Mouse (Mus musculus) right cerebral cortex, postnatal 25 days (tissue): ENCODE results near the gene Fxr2.

Source experiments
- DNase-seq: peaks from one replicate; pipeline ENCODE4 v3.0.0; 2022

The Fxr2 gene

DNA sequence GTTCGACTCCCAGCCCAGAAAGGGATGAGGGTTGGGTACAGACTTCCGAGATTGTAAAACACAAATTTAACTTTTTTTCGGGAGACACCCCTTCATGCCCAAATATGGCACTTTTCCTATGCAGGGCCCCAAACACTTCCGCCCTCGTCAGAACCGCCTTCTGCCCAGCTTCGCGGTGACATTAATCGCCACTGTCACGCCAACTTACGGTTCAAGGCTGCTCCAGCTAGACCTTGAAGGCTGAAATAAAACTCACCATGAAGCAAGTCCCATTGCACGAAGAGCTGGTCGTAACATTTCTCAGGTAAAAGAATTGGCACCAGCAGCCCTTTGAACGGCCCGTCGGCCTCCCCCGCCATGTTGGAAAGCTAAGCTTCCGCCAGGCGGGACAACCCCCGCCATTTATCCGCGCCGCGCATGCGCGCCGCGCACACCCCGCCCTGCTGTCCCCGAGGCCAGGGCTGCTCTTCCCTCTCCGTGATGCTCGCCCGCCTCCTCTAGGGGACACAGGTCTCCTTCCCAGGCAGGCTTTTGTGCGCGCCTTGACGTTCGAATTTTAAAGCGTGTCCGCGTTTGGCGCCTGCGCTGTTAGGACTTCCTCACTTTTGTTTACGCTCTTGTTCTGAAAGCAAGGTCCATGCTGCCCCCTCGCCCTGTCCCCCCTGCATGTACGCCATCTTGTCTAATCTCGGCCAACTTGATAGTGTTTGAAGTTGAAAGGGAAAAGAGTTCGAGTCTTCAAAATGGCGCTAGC, 29.6 kb downstream of the Fxr2 start, which contains the start of gene Mpdu1:
TSS of gene Mpdu1 (minus strand) at position 430 of the 754 bp plus-strand sequence.
- peak; percentile 95 for DNase-seq

DNA sequence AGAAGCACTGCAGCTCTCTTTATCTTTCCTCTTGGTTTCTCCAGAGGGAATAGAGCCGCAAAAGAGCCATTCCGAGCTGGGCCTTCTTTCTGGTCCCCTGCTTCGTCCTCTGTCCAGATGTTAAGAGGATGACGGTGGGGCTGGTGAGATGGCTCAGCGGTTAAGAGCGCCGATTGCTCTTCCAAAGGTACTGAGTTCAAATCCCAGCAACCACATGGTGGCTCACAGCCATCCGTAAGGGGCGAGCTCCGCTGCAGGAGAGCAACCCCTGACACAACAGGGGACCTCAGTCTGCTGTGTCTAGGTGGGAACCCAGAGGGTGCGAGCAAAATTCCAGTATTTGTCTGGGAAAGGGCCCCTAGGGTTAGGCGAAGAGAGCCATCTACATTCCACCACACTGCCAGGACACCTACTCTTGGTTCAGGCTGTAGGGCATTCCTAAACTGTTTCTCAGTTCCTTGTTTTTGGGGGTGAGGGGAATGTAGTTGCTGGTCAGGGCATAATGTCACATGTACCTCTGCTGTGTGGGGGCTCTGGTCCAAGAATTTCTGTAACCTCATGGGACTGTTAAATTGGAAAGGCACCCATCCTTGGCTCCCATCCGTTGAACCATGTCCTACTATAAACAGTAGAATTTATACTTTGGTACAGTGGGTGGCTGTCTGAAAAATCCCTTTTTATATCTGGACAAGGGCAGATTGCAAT, 30.3 kb downstream of the Fxr2 start:
- no peak for DNase-seq

GRCm38 (mm10) chr11:69663795-69664194, 31.0 kb downstream of the Fxr2 start:
- no peak for DNase-seq

DNA sequence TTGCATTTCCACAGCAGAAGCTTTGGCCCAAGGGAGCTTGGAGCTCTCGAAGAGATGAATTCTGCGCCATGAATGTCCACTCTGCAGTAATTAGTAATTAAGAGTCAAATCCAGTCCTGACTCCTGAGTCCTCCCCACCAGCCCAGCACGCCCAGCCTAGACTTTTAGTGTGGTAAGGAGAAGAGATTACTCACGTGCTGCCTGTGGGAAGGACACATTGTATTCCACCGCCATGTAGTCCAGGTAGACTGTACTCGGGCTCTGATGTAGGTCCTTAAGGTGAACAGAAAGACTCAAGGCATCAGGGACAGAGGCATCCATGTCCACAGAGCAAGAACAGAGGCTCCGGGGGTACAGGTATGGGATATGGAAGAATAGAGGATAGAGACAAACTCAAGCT, 32.1 kb downstream of the Fxr2 start:
- no peak for DNase-seq

- DNase-seq: no peak
Measured at GRCm38 (mm10) chr11:69665457-69665960, 32.7 kb downstream of the Fxr2 start.

DNA sequence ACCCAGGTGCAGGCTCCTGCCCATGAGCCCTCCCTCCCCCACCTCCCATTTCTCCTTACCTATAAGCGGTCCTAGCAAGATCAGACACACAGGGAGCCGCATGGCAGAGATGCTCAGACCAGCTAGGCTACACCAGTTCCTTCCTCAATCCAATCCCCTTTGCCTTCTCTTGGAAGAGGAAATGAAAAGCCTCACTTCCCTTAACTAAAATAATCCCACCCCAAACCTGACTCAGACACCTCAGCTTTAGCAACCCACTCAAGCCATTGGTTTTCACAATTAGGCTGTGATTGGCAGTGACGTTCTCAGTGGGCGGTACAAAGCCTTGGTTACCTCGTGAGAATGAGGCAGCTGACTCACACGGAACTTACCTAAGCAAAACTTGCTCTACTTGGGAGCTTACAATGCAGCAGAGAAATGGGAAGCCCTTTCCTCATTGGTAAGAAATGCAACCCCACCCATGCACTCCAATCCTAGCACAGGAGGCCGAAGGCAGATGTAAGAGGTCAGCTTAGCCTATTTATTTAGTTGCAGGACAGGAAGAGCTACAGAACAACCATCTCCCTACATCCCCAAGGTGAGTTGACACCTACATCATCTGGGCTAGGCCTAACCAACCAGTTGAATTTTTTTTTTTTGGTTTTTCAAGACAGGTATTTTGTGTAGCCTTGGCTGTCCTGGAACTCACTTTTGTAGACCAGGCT, 33.3 kb downstream of the Fxr2 start, which contains the start of gene Cd68:
TSS of gene Cd68 (minus strand) at position 193 of the 704 bp plus-strand sequence.
- peak; percentile 69 for DNase-seq

DNA sequence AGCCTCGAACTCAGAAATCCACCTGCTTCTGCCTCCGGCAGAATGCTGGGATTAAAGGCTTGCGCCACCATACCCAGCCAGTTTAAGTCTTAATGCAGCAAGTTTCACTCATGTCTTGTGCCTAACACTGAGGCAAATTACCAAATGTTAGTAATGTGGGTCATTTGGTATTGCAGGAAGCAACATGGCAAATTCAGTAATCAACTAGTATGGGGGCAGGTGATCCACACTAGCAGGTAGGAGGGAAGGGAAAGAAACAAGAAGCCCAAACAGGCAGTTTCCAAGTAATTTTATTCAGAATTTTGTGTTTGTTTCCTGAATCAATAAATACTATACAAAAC, 33.8 kb downstream of the Fxr2 start:
- no peak for DNase-seq

GRCm38 (mm10) chr11:69670786-69671725, 38.3 kb downstream of the Fxr2 start:
- DNase-seq: peak; percentile 90

DNA sequence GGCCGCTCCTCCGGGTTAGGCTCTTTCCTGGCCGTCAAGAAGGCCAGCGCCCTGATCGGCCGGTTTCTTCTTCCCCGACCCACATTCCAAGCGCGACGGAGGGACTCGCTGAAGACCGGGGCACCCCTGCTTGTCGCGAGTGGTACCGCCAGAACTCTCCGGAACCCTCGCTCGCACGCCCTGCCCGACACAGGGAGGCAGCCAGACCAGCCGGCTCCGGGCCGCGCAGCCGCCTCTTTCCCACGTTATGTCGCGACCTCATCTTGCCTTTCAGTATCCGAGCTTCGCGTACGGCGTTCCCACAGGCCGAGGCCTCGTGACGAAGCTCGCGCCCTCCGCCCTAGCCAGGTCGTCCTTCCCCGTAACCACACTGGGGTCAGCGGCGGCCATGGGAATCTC, 38.9 kb downstream of the Fxr2 start:
- DNase-seq: no peak

- DNase-seq: peak; percentile 100
Measured at GRCm38 (mm10) chr11:69672211-69672706, 39.5 kb downstream of the Fxr2 start, which contains the start of gene Eif4a1. TSS of gene Eif4a1 (minus strand) at chr11:69672423.

- no peak for DNase-seq
Measured at GRCm38 (mm10) chr11:69679144-69679543, 46.4 kb downstream of the Fxr2 start.

DNA sequence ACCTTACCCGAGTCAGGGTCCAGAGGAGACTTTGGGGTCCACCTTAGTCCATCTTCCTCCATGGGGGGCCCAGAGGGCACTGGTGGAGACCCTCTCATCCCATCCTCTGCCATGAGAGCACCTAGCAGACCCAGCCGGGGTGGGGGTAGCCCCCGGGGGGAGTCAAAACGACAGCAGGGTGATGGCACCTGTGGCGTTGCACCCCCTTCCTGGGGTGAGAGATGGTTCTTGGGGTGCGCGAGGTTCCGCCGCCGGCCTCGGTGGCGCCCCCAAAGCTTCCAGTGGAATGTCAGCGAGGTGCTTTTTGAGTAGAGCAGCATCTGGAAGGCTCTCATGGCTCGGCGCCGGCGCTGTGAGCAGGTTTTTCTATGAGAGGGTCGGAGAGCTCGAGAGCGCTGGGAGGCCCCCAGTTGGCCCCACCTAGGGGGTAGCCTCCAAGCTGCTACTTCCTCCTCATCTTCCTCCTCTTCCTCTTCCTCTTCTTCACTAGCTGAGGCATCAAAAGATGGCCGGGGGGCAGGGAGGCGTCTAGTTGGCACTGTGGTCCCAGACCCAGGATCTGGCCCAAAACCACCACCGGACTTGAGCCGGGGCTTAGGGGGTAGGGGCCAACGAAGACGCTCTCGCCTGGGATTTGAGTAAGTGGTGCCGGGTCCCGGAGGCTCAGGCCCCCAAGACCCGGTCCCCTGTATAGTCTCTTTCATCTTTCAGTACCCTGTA, 47.5 kb downstream of the Fxr2 start:
- DNase-seq: no peak

DNA sequence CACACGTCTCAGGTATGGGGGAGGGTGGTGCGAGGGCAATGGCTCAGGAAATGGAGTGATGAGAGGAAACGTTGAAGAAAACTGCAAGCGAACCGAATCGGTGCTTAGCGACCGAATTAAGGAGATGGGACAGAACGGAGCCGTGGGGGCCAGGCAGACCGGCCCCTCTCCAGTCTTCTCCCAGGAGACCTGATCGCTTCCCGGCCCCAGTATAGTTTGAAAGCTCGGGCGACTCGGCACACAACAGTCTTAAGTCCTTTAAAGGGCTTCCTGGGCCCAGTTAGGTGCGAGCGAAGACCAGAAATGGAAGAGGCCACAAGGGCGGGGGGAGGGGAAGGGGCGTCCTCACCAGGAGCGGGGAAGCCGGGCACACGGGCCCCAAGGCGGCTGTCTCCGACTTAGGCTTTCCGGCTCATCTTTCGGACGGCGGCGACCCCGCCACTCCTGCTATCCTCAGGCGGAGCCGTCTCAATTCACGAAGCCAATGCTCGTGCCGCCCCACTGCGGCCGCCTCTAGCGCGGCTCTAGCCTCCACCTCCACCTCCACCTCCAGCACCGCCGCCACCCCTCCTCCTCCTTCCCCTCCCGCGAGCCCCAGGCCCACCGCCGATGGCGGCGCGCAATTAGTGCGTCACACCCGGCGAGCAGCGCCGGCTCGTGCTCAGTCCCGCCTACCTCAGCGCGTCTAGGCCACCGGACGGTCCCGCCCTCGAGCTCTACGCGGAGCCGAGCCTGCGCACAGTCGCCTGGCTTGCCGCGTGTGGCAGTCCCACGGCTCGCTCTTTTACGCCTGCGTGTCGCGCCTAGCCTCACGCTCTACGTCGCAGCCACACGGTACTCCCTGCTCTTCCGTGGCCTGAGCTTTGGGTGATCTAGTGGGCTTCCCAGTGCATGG, 48.8 kb downstream of the Fxr2 start, which contains the start of gene Senp3:
TSS of gene Senp3 (minus strand) at position 771 of the 895 bp plus-strand sequence.
- DNase-seq: peak; percentile 99

DNA sequence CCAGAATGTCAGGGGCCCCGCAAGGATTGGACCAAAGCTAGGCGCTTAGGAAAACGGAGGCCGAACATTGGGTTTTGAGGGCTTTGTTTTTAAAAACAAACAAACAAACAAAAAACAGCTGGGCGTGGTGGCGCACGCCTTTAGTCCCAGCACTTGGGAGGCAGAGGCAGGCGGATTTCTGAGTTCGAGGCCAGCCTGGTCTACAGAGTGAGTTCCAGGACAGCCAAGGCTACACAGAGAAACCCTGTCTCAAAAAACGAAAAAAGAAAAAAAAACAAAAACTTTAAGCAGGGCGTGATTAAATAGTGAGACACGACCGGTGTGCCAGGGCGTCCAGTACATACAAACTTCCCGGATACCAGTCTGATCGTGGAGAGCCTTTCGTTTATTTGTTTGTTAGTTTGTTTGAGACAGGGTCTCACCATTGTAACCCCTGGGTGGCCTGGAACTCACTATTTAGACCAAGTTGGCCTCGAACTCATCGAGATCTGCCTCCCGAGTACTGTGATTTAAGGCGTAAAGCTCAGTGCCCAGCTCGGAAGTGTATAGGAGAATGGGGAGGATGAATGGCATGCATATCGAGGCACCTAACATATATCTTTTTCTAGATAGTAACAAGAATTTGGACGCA, 49.5 kb downstream of the Fxr2 start:
- no peak for DNase-seq

DNA sequence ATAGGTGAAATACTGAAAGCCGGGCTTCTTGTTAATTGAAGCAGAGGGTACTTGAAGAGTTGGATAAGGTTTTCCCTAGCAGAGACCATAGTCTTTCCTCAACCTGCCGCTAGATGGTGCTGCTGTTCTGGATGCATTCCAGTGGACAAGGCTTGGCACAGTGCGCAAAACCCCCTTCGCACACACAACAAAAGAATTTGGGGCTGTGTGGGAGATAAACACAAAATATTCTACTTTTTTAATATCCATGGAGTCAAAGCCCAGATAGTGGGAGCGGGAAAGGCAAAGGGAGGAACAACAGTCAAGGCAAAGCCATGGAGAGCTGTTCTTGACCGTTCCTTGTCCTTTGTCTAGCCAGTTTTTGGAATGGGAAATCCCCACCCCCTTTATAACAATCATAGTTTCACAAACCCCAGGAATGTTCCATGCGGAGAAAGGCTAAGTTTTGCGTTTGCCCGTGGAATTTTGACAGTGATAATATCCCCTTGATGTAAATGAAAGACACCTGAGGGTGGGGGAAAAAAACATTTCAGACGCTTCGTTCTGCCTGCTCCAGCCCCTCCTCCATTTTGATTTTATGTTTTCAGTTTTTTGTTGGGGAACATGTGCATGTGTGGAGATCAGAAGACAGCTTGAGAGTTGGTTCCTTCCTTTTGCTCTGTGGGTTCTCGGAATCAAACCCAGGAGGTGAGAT, 50.2 kb downstream of the Fxr2 start:
- DNase-seq: peak; percentile 85

DNA sequence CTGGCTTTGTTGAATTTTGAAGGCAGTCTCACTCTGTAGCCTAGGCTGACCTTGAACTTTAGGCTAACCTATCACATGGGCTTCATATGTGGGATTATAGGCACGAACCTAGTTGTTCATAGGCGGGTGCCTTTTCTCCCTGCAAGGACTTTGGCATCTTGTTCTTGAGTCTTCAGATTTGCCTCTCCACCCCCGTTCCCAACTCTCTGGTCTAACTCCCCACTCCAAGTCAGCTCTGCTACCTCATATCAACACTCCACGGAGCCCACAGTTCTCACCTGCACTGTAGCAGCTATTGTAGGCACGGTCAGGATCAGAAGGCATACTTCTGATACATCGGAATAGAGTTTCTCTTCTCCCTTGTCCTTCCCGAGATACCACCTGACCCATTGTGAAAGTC, 50.8 kb downstream of the Fxr2 start:
- no peak for DNase-seq

GRCm38 (mm10) chr11:69684128-69684745, 51.4 kb downstream of the Fxr2 start:
- DNase-seq: no peak

DNA sequence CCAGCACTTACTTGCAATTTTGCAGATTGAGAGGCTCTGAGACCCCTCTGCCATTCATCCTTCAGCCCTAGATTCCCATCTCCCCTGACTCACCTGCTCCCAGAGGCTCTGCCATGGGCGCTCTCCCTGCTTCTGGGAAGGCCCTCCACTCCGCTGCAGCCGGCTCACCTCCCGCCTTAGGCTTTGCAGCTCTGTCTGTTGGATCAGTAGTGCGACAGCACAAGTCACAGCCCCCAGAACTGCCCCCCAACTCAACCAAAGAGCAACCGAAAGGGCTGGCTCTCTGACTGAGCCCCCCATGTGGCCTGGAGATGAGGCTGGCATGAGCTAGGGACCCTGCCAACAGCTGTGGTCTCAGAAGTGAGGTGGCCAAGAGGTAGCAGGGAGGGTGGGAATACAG, 52.1 kb downstream of the Fxr2 start:
- DNase-seq: no peak
